Mouse (Mus musculus) CH12.LX (cell line): ENCODE measurements around the gene Slc7a9. TPM values are rescaled to one million over a fixed set of nuclear protein-coding genes. Genes with fewer than 3 reads are reported as not detected.

Experiments
- DNase-seq: peaks from one replicate; pipeline ENCODE4 v3.0.0-alpha.2; 2013; ENCODE audit errors: extremely low read depth
- H3K27ac ChIP-seq: 2 replicates; pipeline ENCODE4 v1.5.1; 2012; ENCODE audit warnings: low read depth, mild to moderate bottlenecking, control low read depth, moderate library complexity; ENCODE audit not compliant: insufficient read depth
- H3K27me3 ChIP-seq: replicated peaks from 2 replicates; pipeline ENCODE3; 2012; ENCODE audit warnings: inconsistent platforms
- H3K36me3 ChIP-seq, 2 experiments: replicated peaks in 1 of 2; 2 replicates each; pipeline versions ENCODE3 to v1.6.1; 2012; ENCODE audit warnings: inconsistent platforms in 1 of 2, low read length in 1 of 2, mild to moderate bottlenecking in 1 of 2, mixed read lengths in 1 of 2, moderate library complexity in 1 of 2; ENCODE audit not compliant: control insufficient read depth in 1 of 2, insufficient read depth in 1 of 2
- H3K4me1 ChIP-seq, 2 experiments: 2 replicates each; pipeline ENCODE4 v1.6.1; 2012; ENCODE audit warnings: inconsistent platforms in 1 of 2, moderate library complexity in 1 of 2; ENCODE audit not compliant: insufficient read depth in 2 of 2, control insufficient read depth in 1 of 2
- H3K4me2 ChIP-seq: 2 replicates; pipeline ENCODE4 v1.6.1; 2012; ENCODE audit warnings: low read depth, mild to moderate bottlenecking, control low read depth; ENCODE audit not compliant: poor library complexity, insufficient read depth, severe bottlenecking
- H3K4me3 ChIP-seq, 3 experiments: fragments of 150-350 bp in 1 of 3; sonication (generic) in 1 of 3; replicated peaks in 1 of 3; 2 replicates each; pipeline versions ENCODE3 to v1.5.1; 2011 to 2012; ENCODE audit warnings: low read depth in 2 of 3, low read length in 2 of 3, mild to moderate bottlenecking in 2 of 3, moderate library complexity in 2 of 3, control low read depth in 1 of 3, improper control_type of control experiment in 1 of 3, inconsistent platforms in 1 of 3, mixed read lengths in 1 of 3; ENCODE audit not compliant: poor library complexity in 1 of 3
- H3K79me2 ChIP-seq: replicated peaks from 2 replicates; pipeline ENCODE4 v1.6.1; 2012; ENCODE audit warnings: mild to moderate bottlenecking, moderate library complexity; ENCODE audit not compliant: control insufficient read depth, poor library complexity, insufficient read depth, severe bottlenecking; ENCODE audit errors: extremely low read depth
- H3K9ac ChIP-seq: 2 replicates; pipeline ENCODE4 v1.6.1; 2012; ENCODE audit warnings: low read depth, mild to moderate bottlenecking, control low read depth, moderate library complexity; ENCODE audit not compliant: insufficient read depth
- H3K9me3 ChIP-seq: replicated peaks from 2 replicates; pipeline ENCODE3; 2012; ENCODE audit warnings: low read length, inconsistent platforms, mixed read lengths
- CHD2 ChIP-seq: IDR thresholded peaks from 2 replicates; pipeline ENCODE4 v1.6.1; 2011; ENCODE audit warnings: low read length, improper control_type of control experiment
- CTCF ChIP-seq, 2 experiments: IDR thresholded peaks in 1 of 2; conservative IDR thresholded peaks in 1 of 2; 2 replicates each; pipeline ENCODE4 v1.5.1; 2011 to 2012; ENCODE audit warnings: low read depth in 2 of 2, low read length in 2 of 2, improper control_type of control experiment in 1 of 2, inconsistent platforms in 1 of 2, mild to moderate bottlenecking in 1 of 2, moderate library complexity in 1 of 2
- ELF1 ChIP-seq: IDR thresholded peaks from 2 replicates; pipeline ENCODE4 v1.6.1; 2014; ENCODE audit warnings: low read depth, mild to moderate bottlenecking, inconsistent platforms, low read length, improper control_type of control experiment
- EP300 ChIP-seq: IDR thresholded peaks from 2 replicates; pipeline ENCODE4 v1.6.1; 2011; ENCODE audit warnings: low read length, improper control_type of control experiment
- ETS1 ChIP-seq: conservative IDR thresholded peaks from 2 replicates; pipeline ENCODE4 v1.6.1; 2012; ENCODE audit warnings: low read depth, mild to moderate bottlenecking, inconsistent platforms, low read length, improper control_type of control experiment, moderate library complexity
- GABPA ChIP-seq: IDR thresholded peaks from 2 replicates; pipeline ENCODE4 v1.6.1; 2012; ENCODE audit warnings: low read depth, low read length, improper control_type of control experiment, inconsistent platforms; ENCODE audit not compliant: insufficient replicate concordance
- HCFC1 ChIP-seq: IDR thresholded peaks from 2 replicates; pipeline ENCODE4 v1.6.1; 2012; ENCODE audit warnings: low read depth, mild to moderate bottlenecking, inconsistent platforms, low read length, improper control_type of control experiment
- IRF4 ChIP-seq: IDR thresholded peaks from 2 replicates; pipeline ENCODE4 v1.6.1; 2014; ENCODE audit warnings: low read depth, mild to moderate bottlenecking, inconsistent platforms, low read length, improper control_type of control experiment
- JUN ChIP-seq: IDR thresholded peaks from 2 replicates; pipeline ENCODE4 v1.6.1; 2011; ENCODE audit warnings: low read depth, mild to moderate bottlenecking, low read length, improper control_type of control experiment, moderate library complexity; ENCODE audit not compliant: insufficient read depth
- JUND ChIP-seq: conservative IDR thresholded peaks from 2 replicates; pipeline ENCODE4 v1.6.1; 2011; ENCODE audit warnings: low read depth, low read length, improper control_type of control experiment
- KAT2A ChIP-seq: IDR thresholded peaks from 2 replicates; pipeline ENCODE4 v1.6.1; 2012; ENCODE audit warnings: low read length, improper control_type of control experiment, inconsistent platforms; ENCODE audit not compliant: insufficient replicate concordance
- MAX ChIP-seq: IDR thresholded peaks from 2 replicates; pipeline ENCODE4 v1.6.1; 2011; ENCODE audit warnings: low read length, improper control_type of control experiment
- MAZ ChIP-seq: IDR thresholded peaks from 2 replicates; pipeline ENCODE4 v1.6.1; 2012; ENCODE audit warnings: low read depth, mild to moderate bottlenecking, inconsistent platforms, low read length, improper control_type of control experiment, moderate library complexity
- MEF2A ChIP-seq: IDR thresholded peaks from 2 replicates; pipeline ENCODE4 v1.6.1; 2014; ENCODE audit warnings: low read depth, mild to moderate bottlenecking, inconsistent platforms, low read length, improper control_type of control experiment, borderline replicate concordance
- NELFE ChIP-seq: IDR thresholded peaks from 2 replicates; pipeline ENCODE4 v1.6.1; 2011; ENCODE audit warnings: low read depth, low read length, improper control_type of control experiment
- PAX5 ChIP-seq: IDR thresholded peaks from 2 replicates; pipeline ENCODE4 v1.6.1; 2012; ENCODE audit warnings: low read length, inconsistent platforms, mixed read lengths
- POLR2A ChIP-seq: IDR thresholded peaks from 2 replicates; pipeline ENCODE4 v1.6.1; 2011; ENCODE audit warnings: low read depth, mild to moderate bottlenecking, improper control_type of control experiment, low read length
- RAD21 ChIP-seq: IDR thresholded peaks from 2 replicates; pipeline ENCODE4 v1.6.1; 2011; ENCODE audit warnings: low read depth, mild to moderate bottlenecking, low read length, improper control_type of control experiment, moderate library complexity
- RCOR1 ChIP-seq: conservative IDR thresholded peaks from 2 replicates; pipeline ENCODE4 v1.6.1; 2012; ENCODE audit warnings: low read depth, mild to moderate bottlenecking, inconsistent platforms, low read length, improper control_type of control experiment
- SIN3A ChIP-seq: IDR thresholded peaks from 2 replicates; pipeline ENCODE4 v1.6.1; 2012; ENCODE audit warnings: low read length, improper control_type of control experiment, inconsistent platforms
- SMC3 ChIP-seq: IDR thresholded peaks from 2 replicates; pipeline ENCODE4 v1.6.1; 2011; ENCODE audit warnings: low read depth, low read length, improper control_type of control experiment
- TCF12 ChIP-seq: IDR thresholded peaks from 2 replicates; pipeline ENCODE4 v1.6.1; 2014; ENCODE audit warnings: low read depth, mild to moderate bottlenecking, inconsistent platforms, low read length, improper control_type of control experiment
- UBTF ChIP-seq: IDR thresholded peaks from 2 replicates; pipeline ENCODE4 v1.6.1; 2012; ENCODE audit warnings: low read depth, mild to moderate bottlenecking, inconsistent platforms, low read length, improper control_type of control experiment, moderate library complexity
- USF2 ChIP-seq: conservative IDR thresholded peaks from 2 replicates; pipeline ENCODE4 v1.6.1; 2011; ENCODE audit warnings: low read depth, low read length, improper control_type of control experiment
- dilution Hi-C: fragments of 300-500 bp; cut with MboI; formaldehyde crosslinking; loops from 2 replicates; pipeline ENCODE4 v1.14.3; 2020; ENCODE audit warnings: low sequenced_read_pairs; ENCODE audit not compliant: extremely low pct_unique_long_range_greater_than_20kb, extremely low pct_ligation_motif_present
- in situ Hi-C: fragments of 300-500 bp; cut with MboI; formaldehyde crosslinking; loops from 3 replicates; pipeline ENCODE4 v1.14.3; 2019; ENCODE audit warnings: low sequenced_read_pairs, low pct_ligation_motif_present, low pct_unique_long_range_greater_than_20kb, mixed read lengths
- polyA plus RNA-seq: library from polyadenylated mRNA; unstranded; fragments of >175 nt; gene quantifications from 2 replicates; pipeline ENCODE4 v1.2.1, GENCODE M21; 2012; ENCODE audit warnings: low read depth; ENCODE audit not compliant: insufficient read length
- total RNA-seq, 2 experiments: library from RNA; depleted of rRNA; stranded (reverse); fragments of 300-350 nt in 1 of 2; fragments of >200 nt in 1 of 2; gene quantifications; 2 replicates each; pipeline ENCODE4 v1.2.3; 2012 to 2014

Slc7a9 gene
- total and polyA plus RNA-seq, 3 experiments: not detected

GRCm38 (mm10) chr7:35415226-35415625 lies 33.4 kb upstream of the Slc7a9 start:
- Histone ChIP-seq H3K4me3 (no peak overlapping the region), H3K27me3 (no peaks in the 10 kb centered on the region), H3K4me2 (no peak overlapping the region), H3K79me2 (no peaks in the 10 kb centered on the region), H3K4me1 (peaks cover 2 to 32% of the 10 kb centered on the region in 2 experiments; a peak in 3 of 4 replicates), H3K27ac (no peak overlapping the region), H3K36me3 (peaks cover 17 to 54% of the 10 kb centered on the region in 2 experiments)
- in situ Hi-C loops: no loop called here
- DNase-seq: peak; percentile 54
- dilution Hi-C loops: no loop called here
- TF ChIP-seq MAX (no peak), CTCF (conservative IDR thresholded peaks at IDR 0.05 in 1 of 2, IDR thresholded peaks at IDR 0.05 in 1 of 2; ENCODE audit: low read depth in 2 of 2, low read length in 2 of 2) (no peak), USF2 (no peak), SIN3A (no peak), NELFE (no peak), ETS1 (no peak), MEF2A (no peak), CHD2 (peak; percentile 63)
- TF ChIP-seq, all 38 proteins: peak for 1
- Histone ChIP-seq H3K9me3 (no peaks in the 10 kb centered on the region), H3K9ac (no peak overlapping the region)

- dilution Hi-C loops (no loop called here), in situ Hi-C loops (no loop called here)
- no peaks in the 10 kb centered on the region for H3K79me2 ChIP-seq
- H3K4me3 ChIP-seq: peak overlapping the region in 1 of 3 experiments; percentile 37
- no peaks in the 10 kb centered on the region for H3K27me3 ChIP-seq
- H3K9ac ChIP-seq: no peak overlapping the region
- no peaks in the 10 kb centered on the region for H3K9me3 ChIP-seq
- peaks cover 2 to 35% of the 10 kb centered on the region in 2 experiments; a peak in 3 of 4 replicates for H3K4me1 ChIP-seq
- H3K36me3 ChIP-seq: peaks cover 15 to 55% of the 10 kb centered on the region in 2 experiments
- no peak overlapping the region for H3K27ac ChIP-seq
- TF ChIP-seq GABPA (no peak), UBTF (no peak), ELF1 (no peak), IRF4 (no peak), NELFE (no peak), HCFC1 (no peak), MAZ (no peak), MAX (no peak), JUN (no peak), SMC3 (no peak), PAX5 (no peak), CTCF (conservative IDR thresholded peaks at IDR 0.05 in 1 of 2, IDR thresholded peaks at IDR 0.05 in 1 of 2; ENCODE audit: low read depth in 2 of 2, low read length in 2 of 2) (no peak), RCOR1 (no peak), RAD21 (no peak), EP300 (no peak), POLR2A (no peak), JUND (no peak), MEF2A (no peak), TCF12 (no peak), KAT2A (no peak)
- no peak overlapping the region for H3K4me2 ChIP-seq
- DNase-seq: peak; percentile 61
These were observed 32.6 kb upstream of the Slc7a9 start for GRCm38 (mm10) chr7:35415801-35416653.
